13 mouse cellular contexts compared by ENCODE assay signal in genomic region chr2:34544021-34544420, GRCm38 (mm10).
"Had no signal": no experiment of that assay in that cellular context is flagged by ENCODE, and none has a peak within 500 bp of the region (broad histone marks: within the 10 kb centered on the region; RNA-seq: fewer than 3 reads in every experiment).

No protein-coding gene starts in this region.

- DNase-seq: kidney, adult 2 months; kidney, postnatal 14 days; left cerebral cortex, postnatal 4 days; lung, postnatal 10 days; retina, postnatal 1 day; spleen, adult 18-20 months; thymus, adult 2 months; thymus, postnatal 25 days had no signal

- H3K9me3 ChIP-seq: kidney, embryonic 15.5 days; limb, embryonic 13.5 days; neural tube, embryonic 13.5 days had no signal

- H3K36me3 ChIP-seq: limb, embryonic 13.5 days; neural tube, embryonic 13.5 days had no signal

- H3K27me3 ChIP-seq: kidney, embryonic 15.5 days; limb, embryonic 13.5 days; neural tube, embryonic 13.5 days had no signal

- H3K4me2 ChIP-seq: kidney, embryonic 15.5 days; limb, embryonic 13.5 days; neural tube, embryonic 13.5 days had no signal

- H3K9ac ChIP-seq: kidney, embryonic 15.5 days; limb, embryonic 13.5 days; liver, embryonic 14.5 days; neural tube, embryonic 13.5 days had no signal

- H3K27ac ChIP-seq: kidney, embryonic 15.5 days; limb, embryonic 13.5 days; liver, embryonic 14.5 days; neural tube, embryonic 13.5 days had no signal

- ATAC-seq: midbrain, embryonic 16.5 days had no signal

- H3K4me3 ChIP-seq: kidney, embryonic 15.5 days; limb, embryonic 13.5 days; neural tube, embryonic 13.5 days had no signal
